Mouse (Mus musculus) monocyte, adult 5-6 weeks (primary cell): ENCODE measurements around the gene Ano4. TPM values are rescaled to one million over a fixed set of nuclear protein-coding genes. Genes with fewer than 3 reads are reported as not detected.

ENCODE experiments used
- ATAC-seq: fragments of 153-309, 156-312 bp; replicated peaks from 2 replicates; pipeline ENCODE4 v1.8.0; 2017; ENCODE audit warnings: mild to moderate bottlenecking; ENCODE audit not compliant: low TSS enrichment, insufficient number of reproducible peaks, severe bottlenecking, poor library complexity, low FRiP score
- total RNA-seq: library from RNA; stranded (forward); fragments of 200-1000, 200-491, 200-594 nt; gene quantifications from 3 replicates; pipeline ENCODE4 v1.2.3, GENCODE M21; 2017

Ano4 gene
- total RNA-seq, 1 experiment from 2014 or later = not detected

GRCm38 (mm10) chr10:89004518-89004917, 340.0 kb downstream of the Ano4 start:
- ATAC-seq = no peak

- no peak for ATAC-seq
These were observed 357.6 kb downstream of the Ano4 start for GRCm38 (mm10) chr10:88986925-88987324.

GRCm38 (mm10) chr10:88983444-88983843, 361.1 kb downstream of the Ano4 start:
- no peak for ATAC-seq

GRCm38 (mm10) chr10:88979451-88979850, 365.1 kb downstream of the Ano4 start:
- no peak for ATAC-seq

- ATAC-seq = no peak
These were observed 365.6 kb downstream of the Ano4 start for GRCm38 (mm10) chr10:88978932-88979331.

GRCm38 (mm10) chr10:88970951-88971725, 373.4 kb downstream of the Ano4 start:
- 0 out of 2 replicates have a peak, but pooled peaks have one; percentile 9 for ATAC-seq

GRCm38 (mm10) chr10:88968586-88968985, 376.0 kb downstream of the Ano4 start:
- ATAC-seq = no peak

GRCm38 (mm10) chr10:88960791-88961190, 383.8 kb downstream of the Ano4 start:
- ATAC-seq = no peak

- ATAC-seq = no peak
These were observed 394.3 kb downstream of the Ano4 start for GRCm38 (mm10) chr10:88950297-88950653.

GRCm38 (mm10) chr10:88949649-88950296, 394.8 kb downstream of the Ano4 start:
- ATAC-seq = no peak

Other genes starting within 250 kb of the Ano4 start
- gene Gas2l3, start 99.2 kb upstream of the Ano4 start, total RNA-seq = 1.3 to 6.1 TPM (median 1.7 TPM) in 3 replicates
- gene Nr1h4, start 188.8 kb upstream of the Ano4 start, total RNA-seq = not detected in 3 replicates